8 mouse cellular contexts compared by ENCODE assay signal in genomic region chr1:133146014-133147009, GRCm38 (mm10). TPM values are rescaled to one million over a fixed set of nuclear protein-coding genes. Genes with fewer than 3 reads are reported as not detected.
DNase-seq lines count a peak whose midpoint lies in the region; ATAC-seq and TF ChIP-seq lines count a peak whose summit lies in the region.

No protein-coding gene starts in this region.

- no peak overlapping the region for H3K27ac ChIP-seq in heart, adult 2 months
- no peak overlapping the region for H3K27ac ChIP-seq in heart, embryonic 12.5 days (ENCODE audit: poor library complexity, severe bottlenecking)
- H3K27ac ChIP-seq in hindbrain, postnatal 0 days: no peak overlapping the region
- no peak overlapping the region for H3K27ac ChIP-seq in limb, embryonic 11.5 days (replicated peaks; ENCODE audit: low read depth, low read length)
- H3K27ac ChIP-seq in midbrain, embryonic 15.5 days: no peak overlapping the region
- peak overlapping the region; percentile 76 for H3K27ac ChIP-seq in stomach, postnatal 0 days (replicated peaks)

- peak; percentile 73 for TF ChIP-seq EP300 in heart, adult 2 months (IDR thresholded peaks at IDR 0.05; ENCODE audit: insufficient read depth, low read depth, low read length)
- TF ChIP-seq EP300 in stomach, postnatal 0 days (optimal IDR thresholded peaks at IDR 0.05): no peak

- H3K4me3 ChIP-seq in heart, adult 2 months: no peak overlapping the region
- no peak overlapping the region for H3K4me3 ChIP-seq in heart, embryonic 12.5 days
- no peak overlapping the region for H3K4me3 ChIP-seq in hindbrain, postnatal 0 days (ENCODE audit: low read length)
- H3K4me3 ChIP-seq in limb, embryonic 11.5 days (ENCODE audit: low read depth, low read length): no peak overlapping the region
- H3K4me3 ChIP-seq in midbrain, embryonic 15.5 days: no peak overlapping the region
- H3K4me3 ChIP-seq in stomach, postnatal 0 days (ENCODE audit: low read depth, low read length): no peak overlapping the region

- H3K9ac ChIP-seq in heart, adult 2 months (ENCODE audit: low read depth, low read length): no peak overlapping the region
- no peak overlapping the region for H3K9ac ChIP-seq in heart, embryonic 12.5 days
- H3K9ac ChIP-seq in hindbrain, postnatal 0 days (replicated peaks; ENCODE audit: low read length): no peak overlapping the region
- no peak overlapping the region for H3K9ac ChIP-seq in limb, embryonic 11.5 days (ENCODE audit: low read length)
- no peak overlapping the region for H3K9ac ChIP-seq in midbrain, embryonic 15.5 days
- H3K9ac ChIP-seq in stomach, postnatal 0 days (ENCODE audit: low read length): no peak overlapping the region

- no peaks in the 10 kb centered on the region for H3K79me2 ChIP-seq in heart, adult 2 months (replicated peaks; ENCODE audit: control insufficient read depth, insufficient read depth, low read length)

- no peak for TF ChIP-seq POLR2A in heart, adult 2 months (IDR thresholded peaks at IDR 0.05; ENCODE audit: insufficient read depth, low read depth, low read length)

- no peak for ATAC-seq in heart, embryonic 12.5 days (ENCODE audit: insufficient number of reproducible peaks, low FRiP score)
- peak; percentile 71 for ATAC-seq in hindbrain, postnatal 0 days
- ATAC-seq in limb, embryonic 11.5 days (ENCODE audit: insufficient number of reproducible peaks, low FRiP score, low TSS enrichment, low read depth): 0 out of 2 replicates have a peak, but pooled peaks have one; percentile 54
- 0 out of 2 replicates have a peak, but pooled peaks have one; percentile 48 for ATAC-seq in midbrain, embryonic 15.5 days (replicated peaks)
- ATAC-seq in stomach, postnatal 0 days (ENCODE audit: low FRiP score, low TSS enrichment): peak; percentile 92

- H3K27me3 ChIP-seq in heart, adult 2 months (ENCODE audit: control insufficient read depth, insufficient read depth, low read length): no peaks in the 10 kb centered on the region
- H3K27me3 ChIP-seq in heart, embryonic 12.5 days (replicated peaks): no peaks in the 10 kb centered on the region
- no peaks in the 10 kb centered on the region for H3K27me3 ChIP-seq in hindbrain, postnatal 0 days (ENCODE audit: insufficient read depth, low read length)
- no peaks in the 10 kb centered on the region for H3K27me3 ChIP-seq in limb, embryonic 11.5 days (ENCODE audit: control insufficient read depth, insufficient read depth, low read length)
- H3K27me3 ChIP-seq in midbrain, embryonic 15.5 days (replicated peaks): no peaks in the 10 kb centered on the region
- no peaks in the 10 kb centered on the region for H3K27me3 ChIP-seq in stomach, postnatal 0 days (ENCODE audit: control insufficient read depth, insufficient read depth, low read length)

- intact Hi-C loops in heart, adult 2 months (cut with DNase I): loop anchor here (2.0 to 10.0 kb wide), 2 partner anchors 206 to 468 kb away; partner anchors contain the start of gene Snrpe

- TF ChIP-seq CTCF in heart, adult 2 months (IDR thresholded peaks at IDR 0.05): peak; percentile 96
- TF ChIP-seq CTCF in hindbrain, postnatal 0 days (IDR thresholded peaks at IDR 0.05; ENCODE audit: low read depth): peak; percentile 93
- TF ChIP-seq CTCF in stomach, postnatal 0 days (IDR thresholded peaks at IDR 0.05; ENCODE audit: low read depth): peak; percentile 95

- peak in 1 of 2 experiments; percentile 37 for DNase-seq in heart, adult 2 months
- DNase-seq in NIH3T3 (ENCODE audit: low read depth): peak; percentile 72
- DNase-seq in embryo, embryonic 10.5 days (ENCODE audit: low spot score): peak; percentile 87
- DNase-seq in hindbrain, postnatal 0 days (ENCODE audit: low spot score): peak; percentile 85
- DNase-seq in limb, embryonic 11.5 days (ENCODE audit: low spot score): peak; percentile 64
- peak; percentile 75 for DNase-seq in stomach, postnatal 0 days (ENCODE audit: low spot score)

- no peaks in the 10 kb centered on the region for H3K36me3 ChIP-seq in heart, adult 2 months (ENCODE audit: control insufficient read depth, insufficient read depth, low read length)
- H3K36me3 ChIP-seq in heart, embryonic 12.5 days: peaks cover 5% of the 10 kb centered on the region
- 0 out of 2 replicates have a peak, but pooled peaks cover 1% of the 10 kb centered on the region for H3K36me3 ChIP-seq in hindbrain, postnatal 0 days (ENCODE audit: insufficient read depth, low read length)
- H3K36me3 ChIP-seq in limb, embryonic 11.5 days (ENCODE audit: control insufficient read depth, insufficient read depth, low read length): peaks cover 2% of the 10 kb centered on the region
- H3K36me3 ChIP-seq in midbrain, embryonic 15.5 days (replicated peaks): no peaks in the 10 kb centered on the region
- H3K36me3 ChIP-seq in stomach, postnatal 0 days (ENCODE audit: control insufficient read depth, insufficient read depth, low read length): no peaks in the 10 kb centered on the region

- 60% methylated on average over 22 of the region's 22 CpGs for WGBS in heart, adult 2 months
- WGBS in heart, embryonic 12.5 days: 65% methylated on average over 22 of the region's 22 CpGs
- 62% methylated on average over 22 of the region's 22 CpGs for WGBS in hindbrain, postnatal 0 days
- WGBS in limb, embryonic 11.5 days: 63% methylated on average over 22 of the region's 22 CpGs
- WGBS in midbrain, embryonic 15.5 days: 64% methylated on average over 22 of the region's 22 CpGs
- WGBS in stomach, postnatal 0 days: 46% methylated on average over 22 of the region's 22 CpGs

- H3K4me2 ChIP-seq in heart, embryonic 12.5 days: no peak overlapping the region
- no peak overlapping the region for H3K4me2 ChIP-seq in hindbrain, postnatal 0 days (ENCODE audit: low read depth, low read length)
- H3K4me2 ChIP-seq in limb, embryonic 11.5 days (ENCODE audit: low read depth, severe bottlenecking): no peak overlapping the region
- H3K4me2 ChIP-seq in midbrain, embryonic 15.5 days: no peak overlapping the region
- H3K4me2 ChIP-seq in stomach, postnatal 0 days (replicated peaks; ENCODE audit: low read depth): 0 out of 2 replicates have a peak overlapping the region, but pooled peaks have one; percentile 14

- peaks cover 11% of the 10 kb centered on the region; the same call in 1 of the 2 replicates for H3K9me3 ChIP-seq in heart, embryonic 12.5 days (replicated peaks)
- H3K9me3 ChIP-seq in hindbrain, postnatal 0 days (ENCODE audit: low read length): no peaks in the 10 kb centered on the region
- no peaks in the 10 kb centered on the region for H3K9me3 ChIP-seq in limb, embryonic 11.5 days (ENCODE audit: control insufficient read depth, low read length)
- H3K9me3 ChIP-seq in midbrain, embryonic 15.5 days: no peaks in the 10 kb centered on the region
- no peaks in the 10 kb centered on the region for H3K9me3 ChIP-seq in stomach, postnatal 0 days (ENCODE audit: control insufficient read depth, low read length)

- H3K4me1 ChIP-seq in heart, adult 2 months (ENCODE audit: control insufficient read depth, insufficient read depth, low read length): no peaks in the 10 kb centered on the region
- no peaks in the 10 kb centered on the region for H3K4me1 ChIP-seq in heart, embryonic 12.5 days (replicated peaks)
- no peaks in the 10 kb centered on the region for H3K4me1 ChIP-seq in hindbrain, postnatal 0 days (ENCODE audit: insufficient read depth, low read length)
- no peaks in the 10 kb centered on the region for H3K4me1 ChIP-seq in limb, embryonic 11.5 days (ENCODE audit: control insufficient read depth, insufficient read depth, low read length)
- no peaks in the 10 kb centered on the region for H3K4me1 ChIP-seq in midbrain, embryonic 15.5 days
- no peaks in the 10 kb centered on the region for H3K4me1 ChIP-seq in stomach, postnatal 0 days (replicated peaks; ENCODE audit: control insufficient read depth, insufficient read depth)

RNA-seq across cellular contexts. Expression of gene Ppp1r15b, which starts 15.4 kb away (rescaled TPM):
- 10 to 100 TPM; 21.5 to 22.8 TPM for total RNA-seq in heart, adult 2 months (2021)
- polyA plus RNA-seq in heart, adult 2 months (2012; rRNA removed): 8.6 and 12.8 TPM in 2 replicates
- polyA plus RNA-seq in heart, embryonic 12.5 days (2016; fragmentation: Nextera tagmentation; extraction: Ambion mirVana): 42.3 and 46.2 TPM in 2 replicates
- 37.4 and 46.9 TPM in 2 replicates for total RNA-seq in hindbrain, postnatal 0 days (2014; rRNA removed)
- 15.9 and 17.0 TPM in 2 replicates for polyA plus RNA-seq in hindbrain, postnatal 0 days (2015; fragmentation: Nextera tagmentation; extraction: Ambion mirVana)
- 46.7 and 55.6 TPM in 2 replicates for polyA plus RNA-seq in limb, embryonic 11.5 days (2014; fragmentation: Nextera tagmentation; extraction: Ambion mirVana)
- polyA plus RNA-seq in midbrain, embryonic 15.5 days (2015; fragmentation: Nextera tagmentation; extraction: Ambion mirVana): 29.2 and 30.1 TPM in 2 replicates
- 20.7 and 22.3 TPM in 2 replicates for polyA plus RNA-seq in stomach, postnatal 0 days (2015; fragmentation: Nextera tagmentation; extraction: Ambion mirVana)

RNA-seq across cellular contexts. Expression of gene Plekha6, which starts 17.7 kb away (rescaled TPM):
- total RNA-seq in heart, adult 2 months (2021): 10 to 100 TPM; 51.0 to 67.5 TPM
- polyA plus RNA-seq in heart, adult 2 months (2012; rRNA removed): 55.2 and 81.4 TPM in 2 replicates
- polyA plus RNA-seq in heart, embryonic 12.5 days (2016; fragmentation: Nextera tagmentation; extraction: Ambion mirVana): 18.7 and 19.4 TPM in 2 replicates
- 41.0 and 44.1 TPM in 2 replicates for total RNA-seq in hindbrain, postnatal 0 days (2014; rRNA removed)
- 9.7 TPM in 2 replicates for polyA plus RNA-seq in hindbrain, postnatal 0 days (2015; fragmentation: Nextera tagmentation; extraction: Ambion mirVana)
- 0.75 and 0.87 TPM in 2 replicates for polyA plus RNA-seq in limb, embryonic 11.5 days (2014; fragmentation: Nextera tagmentation; extraction: Ambion mirVana)
- 21.4 and 23.4 TPM in 2 replicates for polyA plus RNA-seq in midbrain, embryonic 15.5 days (2015; fragmentation: Nextera tagmentation; extraction: Ambion mirVana)
- polyA plus RNA-seq in stomach, postnatal 0 days (2015; fragmentation: Nextera tagmentation; extraction: Ambion mirVana): 11.1 and 12.1 TPM in 2 replicates
